Mouse (Mus musculus) effector memory CD4-positive, alpha-beta T cell, adult 7 months (primary cell): ENCODE results near the gene Olfr116. TPM values are rescaled to one million over a fixed set of nuclear protein-coding genes. Genes with fewer than 3 reads are reported as not detected.

Experiments
- polyA plus RNA-seq: library from polyadenylated mRNA; unstranded; fragments of 100-300 nt; shearing (Covaris generic); gene quantifications from one replicate; pipeline ENCODE4 v1.2.1, GENCODE M21; 2017

The Olfr116 gene
- polyA plus RNA-seq = not detected

DNA sequence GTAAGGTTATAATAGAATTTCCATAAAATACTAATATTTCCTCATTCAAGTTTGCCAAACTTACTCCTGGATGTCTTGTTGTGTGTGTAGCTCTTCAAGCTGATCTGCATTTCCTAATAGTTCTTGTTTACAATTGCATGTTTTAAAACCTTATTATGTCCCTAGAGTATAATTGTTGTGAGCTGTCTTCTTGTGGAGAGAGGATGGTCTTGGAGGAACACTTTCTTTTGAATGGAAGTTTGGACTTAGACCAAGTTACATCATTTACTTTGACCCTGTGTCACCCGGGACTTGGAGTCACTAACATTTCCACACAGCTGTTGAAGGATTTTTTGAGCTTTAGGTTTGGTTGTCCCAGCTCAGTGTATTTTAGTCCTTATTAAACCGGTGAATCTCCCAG is at the start of gene Olfr116, which contains the start of gene Olfr115:
Gene Olfr116, minus strand, starts transcription at position 191 of the 400 bp plus-strand sequence.
Gene Olfr115, minus strand, starts transcription at position 101 of the 400 bp plus-strand sequence.

DNA sequence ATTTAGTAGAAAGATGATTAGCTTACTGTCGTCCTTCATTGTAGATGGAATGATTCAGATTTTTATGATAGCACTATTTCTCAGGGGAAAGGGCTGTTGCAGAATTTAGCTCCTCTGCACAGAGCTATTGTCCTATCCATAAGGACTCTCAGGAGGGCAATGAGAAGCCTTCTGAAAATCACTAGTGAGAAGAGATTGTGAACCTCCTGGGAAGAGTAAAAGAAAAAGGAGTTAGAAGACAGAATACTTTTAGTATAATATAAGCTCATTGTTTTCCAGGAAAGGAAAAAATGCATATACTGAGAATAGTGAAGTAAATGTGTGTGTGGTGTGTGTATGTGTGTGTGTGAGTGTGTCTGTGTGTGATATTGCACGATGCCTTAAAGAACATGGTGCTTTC is 39.7 kb upstream of the Olfr116 start, which contains the start of gene Olfr118:
Gene Olfr118, plus strand, starts transcription at position 301 of the 400 bp plus-strand sequence.

DNA sequence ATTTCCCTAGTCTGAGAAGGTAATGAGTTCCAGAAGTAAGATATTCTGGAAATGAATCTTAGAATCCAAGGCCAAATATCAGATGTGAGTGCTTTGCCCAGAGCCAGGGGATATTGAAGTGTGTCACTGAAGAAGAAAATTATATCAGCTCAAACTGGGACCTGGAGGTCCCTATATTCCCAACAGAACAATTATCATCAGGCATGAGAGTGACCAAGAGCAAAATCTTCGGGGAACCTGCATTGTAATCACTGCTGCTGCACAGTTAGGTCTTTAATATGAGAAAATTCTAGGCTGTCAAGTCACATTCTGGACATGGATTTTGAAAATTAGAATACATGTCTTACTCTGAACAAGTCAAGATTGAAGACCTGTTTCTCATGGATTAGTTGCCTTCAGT is 36.7 kb upstream of the Olfr116 start, which contains the start of gene Olfr117:
Gene Olfr117, minus strand, starts transcription at position 101 of the 400 bp plus-strand sequence.

DNA sequence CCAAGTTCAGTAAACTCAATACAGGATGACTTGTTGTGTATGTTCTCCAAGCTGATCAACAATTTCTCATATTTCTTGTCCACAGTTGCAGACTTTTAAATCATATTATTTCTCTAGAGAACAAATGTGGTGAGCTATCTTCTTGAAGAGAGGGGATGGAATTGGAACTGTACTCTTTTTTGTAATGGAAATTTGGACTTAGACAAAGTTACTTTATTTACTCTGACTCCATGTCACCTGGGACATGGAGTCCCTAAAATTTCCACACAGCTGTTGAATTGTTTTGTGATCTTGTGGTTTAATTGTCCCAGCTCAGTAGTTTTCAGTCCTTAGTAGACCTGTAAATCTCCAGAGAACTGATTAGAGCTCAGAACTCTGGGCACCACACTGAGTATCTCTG is 34.4 kb downstream of the Olfr116 start, which contains the start of gene Olfr114:
Gene Olfr114, minus strand, starts transcription at position 101 of the 400 bp plus-strand sequence.

DNA sequence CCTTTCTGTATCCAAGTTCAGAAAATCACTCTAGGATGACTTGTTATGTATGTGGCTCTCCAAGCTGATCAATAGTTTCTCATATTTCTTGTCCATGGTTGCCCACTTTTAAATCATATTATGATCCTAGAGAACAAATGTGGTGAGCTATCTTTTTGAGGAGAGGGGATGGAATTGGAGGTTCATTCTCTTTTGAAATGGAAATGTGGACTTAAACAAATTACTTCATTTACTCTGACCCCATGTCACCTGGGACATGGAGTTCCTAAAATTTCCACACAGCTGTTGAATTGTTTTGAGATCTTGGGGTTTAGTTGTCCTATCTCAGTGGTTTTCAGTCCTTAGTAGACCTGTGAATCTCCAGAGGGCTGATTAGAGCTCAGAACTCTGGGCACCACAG is 49.4 kb downstream of the Olfr116 start, which contains the start of gene Olfr113:
Gene Olfr113, minus strand, starts transcription at position 101 of the 400 bp plus-strand sequence.

Other genes starting within 250 kb of the Olfr116 start
- not detected for gene Olfr105-ps, start 248.2 kb downstream of the Olfr116 start, polyA plus RNA-seq
- gene Olfr106-ps, start 236.8 kb downstream of the Olfr116 start, polyA plus RNA-seq = not detected
- not detected for gene Olfr107, start 228.0 kb downstream of the Olfr116 start, polyA plus RNA-seq
- gene Olfr108, start 181.7 kb downstream of the Olfr116 start, polyA plus RNA-seq = not detected
- gene Olfr109, start 168.3 kb downstream of the Olfr116 start, polyA plus RNA-seq = not detected
- not detected for gene H2-M2, start 143.6 kb downstream of the Olfr116 start, polyA plus RNA-seq
- gene Olfr110, start 134.7 kb downstream of the Olfr116 start, polyA plus RNA-seq = not detected
- not detected for gene Olfr111, start 119.2 kb downstream of the Olfr116 start, polyA plus RNA-seq
- not detected for gene Olfr112, start 57.7 kb downstream of the Olfr116 start, polyA plus RNA-seq
- not detected for gene Olfr113, start 49.5 kb downstream of the Olfr116 start, polyA plus RNA-seq
- gene Olfr114, start 34.5 kb downstream of the Olfr116 start, polyA plus RNA-seq = not detected
- gene Olfr115, start 90 bp downstream of the Olfr116 start, polyA plus RNA-seq = not detected
- 0.23 TPM for gene Olfr117, start 36.6 kb upstream of the Olfr116 start, polyA plus RNA-seq
- gene Olfr118, start 39.8 kb upstream of the Olfr116 start, polyA plus RNA-seq = 0.21 TPM
- not detected for gene Olfr119, start 69.4 kb upstream of the Olfr116 start, polyA plus RNA-seq
- gene Olfr120, start 94.6 kb upstream of the Olfr116 start, polyA plus RNA-seq = not detected
- not detected for gene Olfr121, start 121.7 kb upstream of the Olfr116 start, polyA plus RNA-seq
- not detected for gene Olfr122, start 141.4 kb upstream of the Olfr116 start, polyA plus RNA-seq
- gene Olfr123, start 166.3 kb upstream of the Olfr116 start, polyA plus RNA-seq = not detected
- not detected for gene Olfr124, start 172.7 kb upstream of the Olfr116 start, polyA plus RNA-seq
- gene Olfr125, start 205.8 kb upstream of the Olfr116 start, polyA plus RNA-seq = not detected
- gene Olfr126, start 220.3 kb upstream of the Olfr116 start, polyA plus RNA-seq = 0.20 TPM